Mouse (Mus musculus) thymus, adult 2 months (tissue): ENCODE measurements at regions not wholly inside any gene's neighbourhood (a gene's known extent, or its start where the extent isn't known, plus 50 kb on each side); places are given as distances from the start of the nearest gene placed in this dataset.

ENCODE experiments used
- CTCF ChIP-seq: fragments of 200-500 bp; IDR thresholded peaks from 2 replicates; pipeline ENCODE4 v1.5.1; 2012; ENCODE audit warnings: mild to moderate bottlenecking, control low read depth, low read length, moderate library complexity, borderline replicate concordance; ENCODE audit not compliant: control insufficient read depth, poor library complexity, insufficient read depth; ENCODE audit errors: extremely low read depth
- POLR2A ChIP-seq: fragments of 200-500 bp; IDR thresholded peaks from 2 replicates; pipeline ENCODE4 v1.6.1; 2012; ENCODE audit warnings: mild to moderate bottlenecking, low read length, control low read depth, moderate library complexity; ENCODE audit not compliant: control insufficient read depth, poor library complexity, insufficient read depth; ENCODE audit errors: extremely low read depth

- no peak for TF ChIP-seq POLR2A
- TF ChIP-seq CTCF, result no peak
These were observed 219.9 kb upstream of the Usp24 start for GRCm38 (mm10) chr4:106096130-106096529.
